Mouse (Mus musculus): ENCODE data around the gene Nol10. TPM values are rescaled to one million over a fixed set of nuclear protein-coding genes. Genes with fewer than 3 reads are reported as not detected.

Gene Nol10
- polyA plus RNA-seq, 2 experiments, result 17.3 to 18.0 TPM

DNA sequence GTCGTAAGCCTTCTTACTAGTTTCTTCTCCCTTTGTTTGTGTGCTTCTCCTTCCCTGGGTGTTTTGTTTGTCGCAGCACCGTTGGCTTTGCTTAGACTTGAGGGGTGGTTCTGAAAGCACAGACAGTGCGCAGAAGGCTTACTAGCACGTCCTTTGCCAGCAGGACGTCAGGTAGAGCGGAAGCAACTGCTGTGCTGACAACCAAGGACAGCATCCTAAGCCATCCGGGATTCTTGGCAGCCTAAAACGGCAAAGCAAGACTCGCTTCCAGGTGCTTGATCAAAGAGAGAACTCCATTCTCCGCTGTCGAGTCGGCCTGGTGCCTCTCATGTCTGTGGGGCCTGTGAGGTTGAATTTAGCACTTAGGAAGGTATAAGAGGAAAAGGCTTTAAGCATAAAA, 44.9 kb downstream of the Nol10 start:
- no peaks in the 10 kb centered on the region for H3K27me3 ChIP-seq (ENCODE audit: control insufficient read depth, insufficient read depth, low read length)
- H3K9ac ChIP-seq (ENCODE audit: low read depth, low read length, severe bottlenecking), result no peak overlapping the region
- H3K27ac ChIP-seq (replicated peaks; ENCODE audit: low read depth, low read length), result no peak overlapping the region
- H3K36me3 ChIP-seq (ENCODE audit: control insufficient read depth, insufficient read depth, low read length), result peaks cover 10% of the 10 kb centered on the region
- TF ChIP-seq POLR2A (IDR thresholded peaks at IDR 0.05; ENCODE audit: borderline replicate concordance, extremely low read depth, insufficient read depth, insufficient read length), result no peak
- H3K4me3 ChIP-seq (replicated peaks; ENCODE audit: low read length), result no peak overlapping the region
- ATAC-seq (ENCODE audit: low FRiP score, low read depth), result no peak
- no peaks in the 10 kb centered on the region for H3K4me1 ChIP-seq (ENCODE audit: control insufficient read depth, insufficient read depth, low read length)
- H3K4me2 ChIP-seq (replicated peaks; ENCODE audit: low read depth, low read length, severe bottlenecking), result no peak overlapping the region
- 73% methylated on average over 13 of the region's 13 CpGs for WGBS
- no peak for DNase-seq (ENCODE audit: low spot score)
- H3K9me3 ChIP-seq (ENCODE audit: control insufficient read depth, low read length), result no peaks in the 10 kb centered on the region

DNA sequence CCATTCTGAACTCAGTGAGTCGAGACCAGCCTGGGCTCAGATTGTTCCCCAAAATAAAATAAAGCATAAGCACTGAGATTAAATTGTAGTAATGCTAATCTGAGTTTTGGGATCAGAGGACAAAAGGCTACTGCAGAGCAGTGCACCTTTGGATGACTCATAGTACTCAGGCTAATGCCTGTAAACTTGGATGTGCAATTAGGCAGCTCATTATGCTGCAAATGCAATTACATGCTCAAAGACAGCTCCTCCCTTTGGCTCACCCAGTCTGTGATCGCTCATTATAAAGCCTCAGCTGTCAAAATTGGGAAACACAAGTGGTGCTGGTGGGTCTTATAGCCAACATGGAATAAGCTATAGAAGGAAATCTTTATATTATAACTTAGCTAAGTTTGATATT, 48.9 kb downstream of the Nol10 start:
- H3K9ac ChIP-seq (ENCODE audit: low read depth, low read length, severe bottlenecking), result no peak overlapping the region
- H3K36me3 ChIP-seq (ENCODE audit: control insufficient read depth, insufficient read depth, low read length), result peaks cover 11% of the 10 kb centered on the region
- H3K9me3 ChIP-seq (ENCODE audit: control insufficient read depth, low read length), result peaks cover 3% of the 10 kb centered on the region; the same call in 1 of the 2 replicates
- no peak overlapping the region for H3K27ac ChIP-seq (replicated peaks; ENCODE audit: low read depth, low read length)
- DNase-seq (ENCODE audit: low spot score) (no peak), ATAC-seq (ENCODE audit: low FRiP score, low read depth) (no peak)
- no peaks in the 10 kb centered on the region for H3K27me3 ChIP-seq (ENCODE audit: control insufficient read depth, insufficient read depth, low read length)
- no peak overlapping the region for H3K4me3 ChIP-seq (replicated peaks; ENCODE audit: low read length)
- no peak overlapping the region for H3K4me2 ChIP-seq (replicated peaks; ENCODE audit: low read depth, low read length, severe bottlenecking)
- TF ChIP-seq POLR2A (IDR thresholded peaks at IDR 0.05; ENCODE audit: borderline replicate concordance, extremely low read depth, insufficient read depth, insufficient read length), result no peak
- no peaks in the 10 kb centered on the region for H3K4me1 ChIP-seq (ENCODE audit: control insufficient read depth, insufficient read depth, low read length)
- 66% methylated on average over 2 of the region's 2 CpGs for WGBS

DNA sequence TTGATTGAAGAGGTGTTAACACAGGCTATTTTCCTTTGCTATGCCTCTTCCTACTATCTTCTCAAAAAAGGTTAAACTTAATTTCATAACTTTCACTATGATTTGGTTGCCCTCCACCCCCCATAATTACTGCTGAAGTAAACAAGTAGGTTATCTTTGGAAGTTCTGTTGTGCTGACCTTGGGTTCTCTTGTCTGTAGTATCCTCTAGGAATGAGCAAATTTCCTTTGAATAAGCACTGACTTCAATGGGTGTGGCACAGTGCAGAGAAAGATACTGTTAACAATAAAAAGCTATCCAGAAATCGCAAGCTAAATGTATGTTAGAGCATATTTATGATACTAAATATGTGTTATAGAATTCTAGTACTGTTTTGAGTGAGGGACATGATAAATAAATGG, 53.2 kb downstream of the Nol10 start:
- TF ChIP-seq POLR2A (IDR thresholded peaks at IDR 0.05; ENCODE audit: borderline replicate concordance, extremely low read depth, insufficient read depth, insufficient read length), result no peak
- H3K4me1 ChIP-seq (ENCODE audit: control insufficient read depth, insufficient read depth, low read length), result no peaks in the 10 kb centered on the region
- no peak overlapping the region for H3K9ac ChIP-seq (ENCODE audit: low read depth, low read length, severe bottlenecking)
- DNase-seq (ENCODE audit: low spot score) (no peak), ATAC-seq (ENCODE audit: low FRiP score, low read depth) (no peak)
- 98% methylated on average over 1 of the region's 1 CpGs for WGBS
- H3K9me3 ChIP-seq (ENCODE audit: control insufficient read depth, low read length), result peaks cover 3% of the 10 kb centered on the region; the same call in 1 of the 2 replicates
- H3K36me3 ChIP-seq (ENCODE audit: control insufficient read depth, insufficient read depth, low read length), result peaks cover 23% of the 10 kb centered on the region
- no peak overlapping the region for H3K4me3 ChIP-seq (replicated peaks; ENCODE audit: low read length)
- no peak overlapping the region for H3K4me2 ChIP-seq (replicated peaks; ENCODE audit: low read depth, low read length, severe bottlenecking)
- no peak overlapping the region for H3K27ac ChIP-seq (replicated peaks; ENCODE audit: low read depth, low read length)
- no peaks in the 10 kb centered on the region for H3K27me3 ChIP-seq (ENCODE audit: control insufficient read depth, insufficient read depth, low read length)

DNA sequence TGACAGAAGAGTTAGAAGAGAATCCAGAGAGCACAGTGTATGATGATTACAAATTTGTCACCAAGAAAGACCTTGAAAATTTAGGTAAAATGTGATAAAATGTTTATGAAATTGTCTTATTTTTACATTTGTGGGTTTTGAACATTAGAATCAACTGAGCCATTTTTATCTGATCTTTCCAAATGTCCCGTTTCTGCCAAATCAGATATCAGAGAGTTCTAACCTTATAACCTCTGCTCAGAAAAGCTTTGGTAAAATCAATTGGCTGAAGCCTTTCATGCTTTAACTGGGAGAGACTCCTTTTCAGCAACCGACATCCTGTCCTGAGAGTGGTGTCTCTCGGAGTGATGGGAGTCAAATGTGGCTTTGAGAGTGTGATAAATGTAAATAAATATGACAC, 53.9 kb downstream of the Nol10 start:
- 93% methylated on average over 3 of the region's 3 CpGs for WGBS
- H3K27me3 ChIP-seq (ENCODE audit: control insufficient read depth, insufficient read depth, low read length), result no peaks in the 10 kb centered on the region
- ATAC-seq (ENCODE audit: low FRiP score, low read depth) (no peak), DNase-seq (ENCODE audit: low spot score) (no peak)
- H3K27ac ChIP-seq (replicated peaks; ENCODE audit: low read depth, low read length), result no peak overlapping the region
- H3K4me1 ChIP-seq (ENCODE audit: control insufficient read depth, insufficient read depth, low read length), result no peaks in the 10 kb centered on the region
- no peak overlapping the region for H3K4me3 ChIP-seq (replicated peaks; ENCODE audit: low read length)
- no peak overlapping the region for H3K9ac ChIP-seq (ENCODE audit: low read depth, low read length, severe bottlenecking)
- H3K9me3 ChIP-seq (ENCODE audit: control insufficient read depth, low read length), result peaks cover 3% of the 10 kb centered on the region; the same call in 1 of the 2 replicates
- no peak for TF ChIP-seq POLR2A (IDR thresholded peaks at IDR 0.05; ENCODE audit: borderline replicate concordance, extremely low read depth, insufficient read depth, insufficient read length)
- H3K4me2 ChIP-seq (replicated peaks; ENCODE audit: low read depth, low read length, severe bottlenecking), result no peak overlapping the region
- H3K36me3 ChIP-seq (ENCODE audit: control insufficient read depth, insufficient read depth, low read length), result peaks cover 29% of the 10 kb centered on the region

DNA sequence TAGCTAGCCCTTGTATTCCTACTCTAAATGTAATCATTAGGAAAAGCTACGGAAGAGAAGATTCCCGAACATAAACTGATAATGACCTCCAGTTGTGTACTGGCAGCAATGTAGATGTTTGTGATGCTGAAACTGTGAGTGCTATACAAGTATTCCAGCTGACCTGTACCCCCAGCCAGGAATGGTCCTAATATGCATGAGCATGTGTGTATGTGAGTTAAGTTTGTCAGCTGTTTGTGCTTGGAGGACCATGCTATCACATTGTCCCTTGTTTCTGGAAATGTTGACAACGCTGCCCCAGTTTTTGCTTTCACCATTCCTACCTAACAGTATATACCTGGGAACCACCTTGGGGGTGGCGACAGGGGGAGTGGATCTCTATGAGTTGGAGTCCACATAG, 55.7 kb downstream of the Nol10 start:
- DNase-seq (ENCODE audit: low spot score) (no peak), ATAC-seq (ENCODE audit: low FRiP score, low read depth) (no peak)
- peaks cover 3% of the 10 kb centered on the region; the same call in 1 of the 2 replicates for H3K9me3 ChIP-seq (ENCODE audit: control insufficient read depth, low read length)
- no peak overlapping the region for H3K9ac ChIP-seq (ENCODE audit: low read depth, low read length, severe bottlenecking)
- no peaks in the 10 kb centered on the region for H3K4me1 ChIP-seq (ENCODE audit: control insufficient read depth, insufficient read depth, low read length)
- H3K27ac ChIP-seq (replicated peaks; ENCODE audit: low read depth, low read length), result no peak overlapping the region
- no peak overlapping the region for H3K4me2 ChIP-seq (replicated peaks; ENCODE audit: low read depth, low read length, severe bottlenecking)
- peaks cover 42% of the 10 kb centered on the region for H3K36me3 ChIP-seq (ENCODE audit: control insufficient read depth, insufficient read depth, low read length)
- no peaks in the 10 kb centered on the region for H3K27me3 ChIP-seq (ENCODE audit: control insufficient read depth, insufficient read depth, low read length)
- WGBS, result 97% methylated on average over 4 of the region's 4 CpGs
- no peak for TF ChIP-seq POLR2A (IDR thresholded peaks at IDR 0.05; ENCODE audit: borderline replicate concordance, extremely low read depth, insufficient read depth, insufficient read length)
- no peak overlapping the region for H3K4me3 ChIP-seq (replicated peaks; ENCODE audit: low read length)

DNA sequence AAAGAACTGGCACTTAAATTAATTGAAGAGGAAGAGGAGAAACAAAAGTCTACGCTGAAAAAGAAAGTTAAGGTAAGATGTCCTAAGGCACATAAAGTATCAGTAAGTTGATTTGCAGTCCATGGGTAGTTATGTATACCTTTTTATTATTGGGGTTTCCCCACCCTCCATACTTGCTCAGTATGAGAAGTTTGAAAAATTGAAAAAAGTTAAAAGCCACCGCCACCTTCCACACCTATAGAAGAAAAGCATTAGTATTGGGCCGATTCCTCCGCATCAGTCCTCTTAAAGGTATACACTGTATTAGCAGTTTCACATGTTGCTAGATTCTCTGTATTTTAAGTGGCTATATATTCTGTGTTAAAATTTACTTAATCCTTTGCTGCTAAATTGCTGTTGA, 58.6 kb downstream of the Nol10 start:
- H3K36me3 ChIP-seq (ENCODE audit: control insufficient read depth, insufficient read depth, low read length), result peaks cover 42% of the 10 kb centered on the region
- no peak for ATAC-seq (ENCODE audit: low FRiP score, low read depth)

More for the DNA sequence above, 58.6 kb downstream of the Nol10 start:
- Histone ChIP-seq H3K27ac (replicated peaks; ENCODE audit: low read depth, low read length) (no peak overlapping the region), H3K4me2 (replicated peaks; ENCODE audit: low read depth, low read length, severe bottlenecking) (no peak overlapping the region), H3K27me3 (ENCODE audit: control insufficient read depth, insufficient read depth, low read length) (no peaks in the 10 kb centered on the region), H3K9ac (ENCODE audit: low read depth, low read length, severe bottlenecking) (no peak overlapping the region), H3K4me1 (ENCODE audit: control insufficient read depth, insufficient read depth, low read length) (no peaks in the 10 kb centered on the region), H3K4me3 (replicated peaks; ENCODE audit: low read length) (no peak overlapping the region), H3K9me3 (ENCODE audit: control insufficient read depth, low read length) (no peaks in the 10 kb centered on the region)
- TF ChIP-seq POLR2A (IDR thresholded peaks at IDR 0.05; ENCODE audit: borderline replicate concordance, extremely low read depth, insufficient read depth, insufficient read length), result no peak
- 88% methylated on average over 4 of the region's 4 CpGs for WGBS
- no peak for DNase-seq (ENCODE audit: low spot score)
